In the genomic region with DNA sequence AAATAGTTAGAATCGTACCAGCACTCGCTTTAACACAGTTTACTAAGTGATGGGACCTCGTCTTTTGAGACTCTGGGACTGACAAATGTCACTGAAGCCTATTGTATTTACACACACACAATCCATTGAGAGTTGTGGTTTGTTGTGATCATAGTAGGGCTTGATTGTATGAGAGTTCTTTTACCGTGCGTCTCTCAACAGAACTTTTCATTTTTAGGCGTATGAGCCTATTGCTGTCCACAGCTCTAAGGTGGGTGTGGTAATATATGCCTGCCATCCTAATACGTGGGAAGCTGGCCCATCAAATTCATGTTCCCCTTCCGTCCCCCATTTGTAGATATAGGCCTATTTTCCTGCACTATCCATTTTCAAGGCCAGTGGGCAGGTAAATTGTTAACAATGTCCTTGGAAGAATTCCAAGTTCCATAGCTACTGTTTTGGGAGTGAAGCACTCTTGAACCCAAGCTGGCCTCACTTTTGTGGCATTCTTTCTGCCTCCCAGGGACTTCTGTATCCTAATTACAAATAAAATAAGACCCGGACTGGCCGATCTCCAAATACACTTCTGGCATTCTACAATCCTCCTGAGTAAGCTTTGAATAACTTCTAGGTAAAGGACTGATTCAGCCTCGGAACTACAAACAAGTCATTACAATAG, we compare ENCODE assay signal across 8 mouse cellular contexts. TPM values are rescaled to one million over a fixed set of nuclear protein-coding genes. Genes with fewer than 3 reads are reported as not detected.
DNase-seq lines count a peak whose midpoint lies in the region; ATAC-seq and TF ChIP-seq lines count a peak whose summit lies in the region.

No protein-coding gene starts in this region.

- TF ChIP-seq RAD21 in MEL (IDR thresholded peaks at IDR 0.05; ENCODE audit: low read depth, low read length) = no peak

- peaks cover 23 to 27% of the 10 kb centered on the region in 2 experiments for H3K4me1 ChIP-seq in MEL (ENCODE audit: control insufficient read depth in 1 of 2, insufficient read depth in 2 of 2, low read length in 2 of 2)
- H3K4me1 ChIP-seq in intestine, embryonic 15.5 days (replicated peaks) = peaks cover 21% of the 10 kb centered on the region
- H3K4me1 ChIP-seq in stomach, embryonic 16.5 days (ENCODE audit: control insufficient read depth, insufficient read depth, low read length) = peaks cover 25% of the 10 kb centered on the region

- no peak for ATAC-seq in intestine, embryonic 15.5 days
- no peak for ATAC-seq in stomach, embryonic 16.5 days (ENCODE audit: insufficient read depth, low FRiP score)

- DNase-seq in MEL (ENCODE audit: low read depth, low spot score) = peak; percentile 83
- DNase-seq in cerebellum, postnatal 10 days = peak; percentile 18 to 34
- DNase-seq in lung, adult 18-20 months = peak; percentile 76 to 89
- no peak for DNase-seq in gastrocnemius, postnatal 14 days
- DNase-seq in layer of hippocampus, adult 11-12 months (ENCODE audit: low spot score) = no peak
- no peak for DNase-seq in embryo, embryonic 9.5 days (ENCODE audit: extremely low spot score)

- peak overlapping the region; percentile 64 to 65 for H3K4me3 ChIP-seq in MEL (ENCODE audit: control insufficient read depth in 1 of 2, insufficient read depth in 1 of 2, low read depth in 2 of 2, low read length in 2 of 2)
- peak overlapping the region; percentile 71 for H3K4me3 ChIP-seq in intestine, embryonic 15.5 days (replicated peaks)
- H3K4me3 ChIP-seq in stomach, embryonic 16.5 days (replicated peaks; ENCODE audit: low read length) = peak overlapping the region; percentile 65

- peak overlapping the region; percentile 81 for H3K9ac ChIP-seq in MEL (ENCODE audit: control insufficient read depth, low read depth, low read length, poor library complexity, severe bottlenecking)
- no peak overlapping the region for H3K9ac ChIP-seq in intestine, embryonic 15.5 days
- peak overlapping the region; percentile 52 for H3K9ac ChIP-seq in stomach, embryonic 16.5 days (ENCODE audit: low read length)

- TF ChIP-seq EP300 in MEL (IDR thresholded peaks at IDR 0.05; ENCODE audit: low read depth in 1 of 2, low read length in 2 of 2) = peak in 1 of 2 experiments; percentile 3; a peak in 1 of 4 replicates

- TF ChIP-seq CTCF in MEL (IDR thresholded peaks at IDR 0.05 in 2 of 3, conservative IDR thresholded peaks at IDR 0.05 in 1 of 3; ENCODE audit: control insufficient read depth in 1 of 3, insufficient read depth in 1 of 3, low read depth in 2 of 3, low read length in 3 of 3, poor library complexity in 1 of 3, severe bottlenecking in 1 of 3) = no peak

- H3K36me3 ChIP-seq in MEL (ENCODE audit: control insufficient read depth in 1 of 2, insufficient read depth in 2 of 2, low read length in 2 of 2) = peaks cover 0 to 33% of the 10 kb centered on the region in 2 experiments; a peak in 2 of 4 replicates
- H3K36me3 ChIP-seq in intestine, embryonic 15.5 days = no peaks in the 10 kb centered on the region
- H3K36me3 ChIP-seq in stomach, embryonic 16.5 days (ENCODE audit: control insufficient read depth, insufficient read depth, low read length) = no peaks in the 10 kb centered on the region

- H3K4me2 ChIP-seq in intestine, embryonic 15.5 days (replicated peaks) = peak overlapping the region; percentile 84
- peak overlapping the region; percentile 63 for H3K4me2 ChIP-seq in stomach, embryonic 16.5 days (ENCODE audit: low read depth, low read length)

- peak overlapping the region; percentile 90 for H3K27ac ChIP-seq in MEL (ENCODE audit: control insufficient read depth, low read depth, low read length)
- H3K27ac ChIP-seq in intestine, embryonic 15.5 days = peak overlapping the region; percentile 37
- H3K27ac ChIP-seq in stomach, embryonic 16.5 days (ENCODE audit: low read length) = peak overlapping the region; percentile 82

- no peaks in the 10 kb centered on the region for H3K27me3 ChIP-seq in MEL (ENCODE audit: control insufficient read depth in 1 of 2, insufficient read depth in 2 of 2, low read length in 2 of 2)
- H3K27me3 ChIP-seq in intestine, embryonic 15.5 days (replicated peaks) = no peaks in the 10 kb centered on the region
- H3K27me3 ChIP-seq in stomach, embryonic 16.5 days (ENCODE audit: control insufficient read depth, insufficient read depth, low read length) = no peaks in the 10 kb centered on the region

- peaks cover 18% of the 10 kb centered on the region for H3K79me2 ChIP-seq in MEL (ENCODE audit: control insufficient read depth, insufficient read depth, low read length, poor library complexity)

- H3K9me3 ChIP-seq in MEL (replicated peaks; ENCODE audit: insufficient read depth, low read length) = no peaks in the 10 kb centered on the region
- no peaks in the 10 kb centered on the region for H3K9me3 ChIP-seq in intestine, embryonic 15.5 days
- no peaks in the 10 kb centered on the region for H3K9me3 ChIP-seq in stomach, embryonic 16.5 days (replicated peaks; ENCODE audit: control insufficient read depth, low read length)

- intact Hi-C loops in gastrocnemius, postnatal 14 days (cut with DNase I; ENCODE audit: low total_unique reads) = no loop called here

- 53% methylated on average over 11 of the region's 11 CpGs for WGBS in intestine, embryonic 15.5 days
- 44% methylated on average over 11 of the region's 11 CpGs for WGBS in stomach, embryonic 16.5 days

- no peak; a peak in 1 of 4 replicates for TF ChIP-seq POLR2A in MEL (IDR thresholded peaks at IDR 0.05; ENCODE audit: control insufficient read depth in 1 of 2, insufficient read depth in 1 of 2, low read depth in 1 of 2, low read length in 2 of 2, poor library complexity in 1 of 2)

TF ChIP-seq in MEL, 35 proteins besides CTCF, POLR2A, EP300 and RAD21:
- TF ChIP-seq CHD2 (IDR thresholded peaks at IDR 0.05; ENCODE audit: low read length) (no peak), CHD1 (IDR thresholded peaks at IDR 0.05; ENCODE audit: low read depth, low read length) (0 out of 2 replicates have a peak, but pooled peaks have one; percentile 73)
TF ChIP-seq in MEL: peak in this region for 1.

RNA-seq across cellular contexts. Expression of gene Ints3, which starts 0.8 kb away (rescaled TPM):
- total RNA-seq in MEL (2012; rRNA removed) = 55.9 and 58.5 TPM in 2 replicates
- 100 to 1,000 TPM; 101 to 115 TPM for polyA plus RNA-seq in MEL (2012; ENCODE audit: insufficient read depth in 1 of 2, insufficient read length in 2 of 2, low read depth in 1 of 2, low replicate concordance in 2 of 2, missing spikeins in 1 of 2)
- polyA plus RNA-seq in intestine, embryonic 15.5 days (2015; fragmentation: Nextera tagmentation; extraction: Ambion mirVana) = 28.6 and 29.8 TPM in 2 replicates
- 22.4 and 23.0 TPM in 2 replicates for polyA plus RNA-seq in stomach, embryonic 16.5 days (2015; fragmentation: Nextera tagmentation; extraction: Ambion mirVana)
- total RNA-seq in gastrocnemius, postnatal 14 days (2021) = 10 to 100 TPM; 15.7 to 17.7 TPM

RNA-seq across cellular contexts. Expression of gene Npr1, which starts 31.5 kb away (rescaled TPM):
- not detected in 2 replicates for total RNA-seq in MEL (2012; rRNA removed)
- polyA plus RNA-seq in MEL (2012; ENCODE audit: insufficient read depth in 1 of 2, insufficient read length in 2 of 2, low read depth in 1 of 2, low replicate concordance in 2 of 2, missing spikeins in 1 of 2) = under 1 TPM in 1 of 2 experiments, not detected in 1; 0.11 TPM
- polyA plus RNA-seq in intestine, embryonic 15.5 days (2015; fragmentation: Nextera tagmentation; extraction: Ambion mirVana) = 5.7 and 6.2 TPM in 2 replicates
- polyA plus RNA-seq in stomach, embryonic 16.5 days (2015; fragmentation: Nextera tagmentation; extraction: Ambion mirVana) = 5.9 and 6.4 TPM in 2 replicates
- 10 to 100 TPM; 14.9 to 15.6 TPM for total RNA-seq in gastrocnemius, postnatal 14 days (2021)

RNA-seq across cellular contexts. Expression of gene Ilf2, which starts 41.7 kb away (rescaled TPM):
- 162 and 175 TPM in 2 replicates for total RNA-seq in MEL (2012; rRNA removed)
- polyA plus RNA-seq in MEL (2012; ENCODE audit: insufficient read depth in 1 of 2, insufficient read length in 2 of 2, low read depth in 1 of 2, low replicate concordance in 2 of 2, missing spikeins in 1 of 2) = 100 to 1,000 TPM; 107 to 223 TPM
- polyA plus RNA-seq in intestine, embryonic 15.5 days (2015; fragmentation: Nextera tagmentation; extraction: Ambion mirVana) = 146 and 157 TPM in 2 replicates
- polyA plus RNA-seq in stomach, embryonic 16.5 days (2015; fragmentation: Nextera tagmentation; extraction: Ambion mirVana) = 137 and 147 TPM in 2 replicates
- total RNA-seq in gastrocnemius, postnatal 14 days (2021) = 10 to 100 TPM; 32.6 to 35.9 TPM

RNA-seq across cellular contexts. Expression of gene Slc27a3, which starts 44.5 kb away (rescaled TPM):
- total RNA-seq in MEL (2012; rRNA removed) = 1.4 and 1.9 TPM in 2 replicates
- 1 to 10 TPM in 1 of 2 experiments, not detected in 1; 2.8 TPM for polyA plus RNA-seq in MEL (2012; ENCODE audit: insufficient read depth in 1 of 2, insufficient read length in 2 of 2, low read depth in 1 of 2, low replicate concordance in 2 of 2, missing spikeins in 1 of 2)
- polyA plus RNA-seq in intestine, embryonic 15.5 days (2015; fragmentation: Nextera tagmentation; extraction: Ambion mirVana) = 10.6 and 12.4 TPM in 2 replicates
- polyA plus RNA-seq in stomach, embryonic 16.5 days (2015; fragmentation: Nextera tagmentation; extraction: Ambion mirVana) = 10.1 TPM in 2 replicates
- 1 to 10 TPM; 1.9 to 2.3 TPM for total RNA-seq in gastrocnemius, postnatal 14 days (2021)

RNA-seq across cellular contexts. Expression of gene Snapin, which starts 56.6 kb away (rescaled TPM):
- total RNA-seq in MEL (2012; rRNA removed) = 24.5 and 25.2 TPM in 2 replicates
- polyA plus RNA-seq in MEL (2012; ENCODE audit: insufficient read depth in 1 of 2, insufficient read length in 2 of 2, low read depth in 1 of 2, low replicate concordance in 2 of 2, missing spikeins in 1 of 2) = 10 to 100 TPM in 1 of 2 experiments, not detected in 1; 46.8 TPM
- polyA plus RNA-seq in intestine, embryonic 15.5 days (2015; fragmentation: Nextera tagmentation; extraction: Ambion mirVana) = 69.8 and 74.0 TPM in 2 replicates
- polyA plus RNA-seq in stomach, embryonic 16.5 days (2015; fragmentation: Nextera tagmentation; extraction: Ambion mirVana) = 77.5 and 79.1 TPM in 2 replicates
- total RNA-seq in gastrocnemius, postnatal 14 days (2021) = 10 to 100 TPM; 57.3 to 59.6 TPM

Comparison
In these comparisons a context has a peak if more than half of its experiments do, and no peak if none do; other contexts are left out.
1. DNase-seq: peak in MEL (single experiment), cerebellum, postnatal 10 days (2 of 2) and lung, adult 18-20 months (2 of 2); none in gastrocnemius, postnatal 14 days (single experiment), layer of hippocampus, adult 11-12 months (single experiment) and embryo, embryonic 9.5 days (single experiment).
2. H3K27ac ChIP-seq: peak in every context shown above with its lines; median percentile 90 in MEL; 82 in stomach, embryonic 16.5 days; 37 in intestine, embryonic 15.5 days.
3. Peak in every context shown above with its lines, with median percentiles within 50 percentile points of each other: H3K4me3 ChIP-seq.